Mouse (Mus musculus) lung, adult 2 months (tissue): ENCODE measurements at regions not wholly inside any gene's neighbourhood (a gene's known extent, or its start where the extent isn't known, plus 50 kb on each side); places are given as distances from the start of the nearest gene placed in this dataset.

Source experiments
- CTCF ChIP-seq: fragments of 200-500 bp; IDR thresholded peaks from 2 replicates; pipeline ENCODE4 v1.5.1; 2011; ENCODE audit warnings: mild to moderate bottlenecking, low read length, control low read depth; ENCODE audit not compliant: insufficient read depth
- POLR2A ChIP-seq: fragments of 200-500 bp; IDR thresholded peaks from 2 replicates; pipeline ENCODE4 v1.6.1; 2011; ENCODE audit warnings: low read depth, mild to moderate bottlenecking, control low read depth, low read length, borderline replicate concordance; ENCODE audit errors: extremely low read depth

DNA sequence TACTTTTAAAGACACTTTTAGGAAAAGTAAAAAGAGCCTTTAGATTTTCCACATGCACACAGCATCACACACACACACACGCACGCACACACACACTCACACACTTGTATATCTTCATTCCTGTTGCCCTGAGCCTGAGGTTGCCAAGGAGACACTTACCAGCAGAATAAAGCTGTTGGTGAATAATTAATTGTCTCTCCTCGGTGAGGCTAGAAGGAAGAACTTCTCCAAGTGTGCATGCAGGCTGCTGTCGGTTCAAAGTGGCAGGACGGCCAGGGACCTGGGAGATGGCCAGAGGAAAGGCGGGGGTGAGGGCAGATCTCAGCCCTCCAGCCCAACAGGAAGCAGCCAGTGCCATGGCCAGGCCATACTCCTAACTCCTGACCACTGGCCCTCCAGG is 98.6 kb upstream of the Prok2 start:
- TF ChIP-seq CTCF, result no peak
- TF ChIP-seq POLR2A, result no peak
